Comparison of ENCODE assay signal across 8 mouse cellular contexts in the genomic region with DNA sequence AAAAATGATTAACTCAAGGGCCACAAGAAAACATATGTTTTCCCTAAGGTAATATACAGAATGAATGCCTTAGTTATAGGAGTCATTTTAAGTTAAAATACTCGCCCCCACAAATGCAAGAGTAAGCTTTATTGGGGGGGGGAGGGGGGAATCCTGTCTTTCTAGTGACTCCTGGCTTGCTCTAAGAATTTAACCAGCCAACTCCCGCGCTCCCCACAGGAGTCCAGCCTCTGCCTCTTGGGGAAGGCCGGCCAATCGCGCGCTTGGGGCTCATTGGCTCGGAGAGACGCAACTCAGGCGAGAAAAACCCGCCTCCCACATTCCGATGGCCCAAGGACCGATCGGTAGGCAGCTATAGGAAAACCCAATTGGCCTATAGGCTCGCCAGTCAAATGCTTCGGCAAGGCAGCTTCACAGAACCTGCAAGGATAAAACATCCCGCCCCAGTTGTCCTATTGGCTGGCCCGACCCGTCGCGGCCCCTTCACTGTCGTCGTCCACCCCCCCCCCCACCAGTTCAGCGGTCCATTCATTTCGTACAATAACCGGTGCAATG. TPM values are rescaled to one million over a fixed set of nuclear protein-coding genes. Genes with fewer than 3 reads are reported as not detected.
DNase-seq lines count a peak whose midpoint lies in the region; ATAC-seq and TF ChIP-seq lines count a peak whose summit lies in the region.

No protein-coding gene starts in this region.

- ATAC-seq in forebrain, embryonic 11.5 days (replicated peaks; ENCODE audit: low FRiP score) = peak; percentile 90
- peak; percentile 85 for ATAC-seq in heart, embryonic 16.5 days (replicated peaks; ENCODE audit: extremely low read depth, insufficient read depth, low FRiP score)
- peak; percentile 86 for ATAC-seq in liver, embryonic 14.5 days (ENCODE audit: insufficient read depth)
- peak; percentile 90 for ATAC-seq in neural tube, embryonic 11.5 days (ENCODE audit: insufficient read depth, low FRiP score, low TSS enrichment)
- ATAC-seq in stomach, embryonic 16.5 days (ENCODE audit: insufficient read depth, low FRiP score) = peak; percentile 92

- H3K4me2 ChIP-seq in forebrain, embryonic 11.5 days (ENCODE audit: low read depth, low read length, severe bottlenecking) = peak overlapping the region; percentile 58
- peak overlapping the region; percentile 67 for H3K4me2 ChIP-seq in heart, embryonic 16.5 days (ENCODE audit: low read depth, low read length)
- H3K4me2 ChIP-seq in liver, embryonic 14.5 days (ENCODE audit: low read depth) = peak overlapping the region; percentile 71
- peak overlapping the region; percentile 44 for H3K4me2 ChIP-seq in neural tube, embryonic 11.5 days (ENCODE audit: low read depth)
- H3K4me2 ChIP-seq in stomach, embryonic 16.5 days (ENCODE audit: low read depth, low read length) = peak overlapping the region; percentile 66

- TF ChIP-seq CTCF in ES-Bruce4 (IDR thresholded peaks at IDR 0.05; ENCODE audit: low read depth, low read length) = no peak
- TF ChIP-seq CTCF in liver, embryonic 14.5 days (IDR thresholded peaks at IDR 0.05; ENCODE audit: low read depth) = no peak

- TF ChIP-seq EP300 in ES-Bruce4 (IDR thresholded peaks at IDR 0.05; ENCODE audit: insufficient read depth, low read depth, low read length) = no peak
- peak; percentile 36; the same call in 1 of the 2 replicates for TF ChIP-seq EP300 in liver, embryonic 14.5 days (IDR thresholded peaks at IDR 0.05; ENCODE audit: low read depth)

- TF ChIP-seq POLR2A in ES-Bruce4 (IDR thresholded peaks at IDR 0.05; ENCODE audit: insufficient read depth, low read length) = no peak

- H3K4me3 ChIP-seq in ES-Bruce4 (ENCODE audit: low read depth, low read length) = peak overlapping the region; percentile 84
- H3K4me3 ChIP-seq in forebrain, embryonic 11.5 days (ENCODE audit: low read depth, low read length) = peak overlapping the region; percentile 78
- H3K4me3 ChIP-seq in heart, embryonic 16.5 days (ENCODE audit: low read length) = peak overlapping the region; percentile 75
- H3K4me3 ChIP-seq in liver, embryonic 14.5 days (ENCODE audit: insufficient read depth in 1 of 2, low read depth in 2 of 2, low read length in 2 of 2) = peak overlapping the region; percentile 82 to 90
- peak overlapping the region; percentile 66 for H3K4me3 ChIP-seq in neural tube, embryonic 11.5 days (ENCODE audit: low read depth, low read length)
- peak overlapping the region; percentile 66 for H3K4me3 ChIP-seq in stomach, embryonic 16.5 days (replicated peaks; ENCODE audit: low read length)

- peaks cover 36% of the 10 kb centered on the region for H3K36me3 ChIP-seq in ES-Bruce4 (ENCODE audit: control insufficient read depth, insufficient read depth, low read length, poor library complexity, severe bottlenecking)
- peaks cover 23% of the 10 kb centered on the region; the same call in 1 of the 2 replicates for H3K36me3 ChIP-seq in forebrain, embryonic 11.5 days (ENCODE audit: control insufficient read depth, insufficient read depth, low read length)
- H3K36me3 ChIP-seq in heart, embryonic 16.5 days (ENCODE audit: control insufficient read depth, insufficient read depth) = peaks cover 32% of the 10 kb centered on the region
- H3K36me3 ChIP-seq in liver, embryonic 14.5 days (replicated peaks; ENCODE audit: control insufficient read depth, insufficient read depth, low read depth) = peaks cover 52% of the 10 kb centered on the region
- H3K36me3 ChIP-seq in neural tube, embryonic 11.5 days (ENCODE audit: control insufficient read depth, insufficient read depth, low read length) = peaks cover 9% of the 10 kb centered on the region
- peaks cover 19% of the 10 kb centered on the region for H3K36me3 ChIP-seq in stomach, embryonic 16.5 days (ENCODE audit: control insufficient read depth, insufficient read depth, low read length)

- H3K27me3 ChIP-seq in ES-Bruce4 (ENCODE audit: control insufficient read depth, insufficient read depth, low read length, poor library complexity, severe bottlenecking) = no peaks in the 10 kb centered on the region
- H3K27me3 ChIP-seq in forebrain, embryonic 11.5 days (ENCODE audit: control insufficient read depth, insufficient read depth, low read length) = no peaks in the 10 kb centered on the region
- H3K27me3 ChIP-seq in heart, embryonic 16.5 days (ENCODE audit: control insufficient read depth, insufficient read depth, low read length) = no peaks in the 10 kb centered on the region
- H3K27me3 ChIP-seq in liver, embryonic 14.5 days (ENCODE audit: control insufficient read depth, insufficient read depth, low read length) = no peaks in the 10 kb centered on the region
- H3K27me3 ChIP-seq in neural tube, embryonic 11.5 days (ENCODE audit: control insufficient read depth, insufficient read depth, low read length) = no peaks in the 10 kb centered on the region
- H3K27me3 ChIP-seq in stomach, embryonic 16.5 days (ENCODE audit: control insufficient read depth, insufficient read depth, low read length) = no peaks in the 10 kb centered on the region

- no peaks in the 10 kb centered on the region for H3K4me1 ChIP-seq in ES-Bruce4 (ENCODE audit: control insufficient read depth, insufficient read depth, low read length)
- H3K4me1 ChIP-seq in forebrain, embryonic 11.5 days (replicated peaks; ENCODE audit: control insufficient read depth, insufficient read depth, low read length) = peaks cover 11% of the 10 kb centered on the region; the same call in 1 of the 2 replicates
- peaks cover 30% of the 10 kb centered on the region for H3K4me1 ChIP-seq in heart, embryonic 16.5 days (ENCODE audit: control insufficient read depth, insufficient read depth, low read length)
- peaks cover 4 to 15% of the 10 kb centered on the region in 2 experiments; a peak in 3 of 4 replicates for H3K4me1 ChIP-seq in liver, embryonic 14.5 days (replicated peaks; ENCODE audit: control insufficient read depth in 2 of 2, insufficient read depth in 2 of 2, low read length in 1 of 2)
- H3K4me1 ChIP-seq in neural tube, embryonic 11.5 days (ENCODE audit: control insufficient read depth, insufficient read depth, low read length) = peaks cover 19% of the 10 kb centered on the region
- peaks cover 23% of the 10 kb centered on the region for H3K4me1 ChIP-seq in stomach, embryonic 16.5 days (ENCODE audit: control insufficient read depth, insufficient read depth, low read length)

- WGBS in forebrain, embryonic 11.5 days = under 1% methylated on average over 26 of the region's 26 CpGs
- 0% methylated on average over 26 of the region's 26 CpGs for WGBS in heart, embryonic 16.5 days
- under 1% methylated on average over 26 of the region's 26 CpGs for WGBS in liver, embryonic 14.5 days (ENCODE audit: insufficient replicate concordance)
- under 1% methylated on average over 26 of the region's 26 CpGs for WGBS in neural tube, embryonic 11.5 days
- under 1% methylated on average over 26 of the region's 26 CpGs for WGBS in stomach, embryonic 16.5 days

- DNase-seq in c-Kit-positive CD71-positive TER-119-positive erythroid progenitor cells, embryonic 14.5 days (ENCODE audit: low spot score) = peak; percentile 98
- DNase-seq in forebrain, embryonic 11.5 days (ENCODE audit: low spot score) = peak; percentile 96
- peak; percentile 95 to 98 for DNase-seq in kidney, postnatal 36 days
- DNase-seq in liver, embryonic 14.5 days (ENCODE audit: low read depth in 3 of 3, low spot score in 3 of 3) = peak; percentile 98 to 99 (median 98)
- peak; percentile 95 for DNase-seq in neural tube, embryonic 11.5 days (ENCODE audit: low spot score)

- no peaks in the 10 kb centered on the region for H3K9me3 ChIP-seq in ES-Bruce4 (replicated peaks; ENCODE audit: control insufficient read depth, insufficient read depth, low read length, poor library complexity, severe bottlenecking)
- no peaks in the 10 kb centered on the region for H3K9me3 ChIP-seq in forebrain, embryonic 11.5 days (ENCODE audit: control insufficient read depth, low read length)
- no peaks in the 10 kb centered on the region for H3K9me3 ChIP-seq in heart, embryonic 16.5 days (replicated peaks; ENCODE audit: control insufficient read depth, low read length)
- H3K9me3 ChIP-seq in liver, embryonic 14.5 days (ENCODE audit: control insufficient read depth, low read length) = no peaks in the 10 kb centered on the region
- H3K9me3 ChIP-seq in neural tube, embryonic 11.5 days (ENCODE audit: control insufficient read depth, low read length) = no peaks in the 10 kb centered on the region
- H3K9me3 ChIP-seq in stomach, embryonic 16.5 days (replicated peaks; ENCODE audit: control insufficient read depth, low read length) = no peaks in the 10 kb centered on the region

- H3K27ac ChIP-seq in ES-Bruce4 (ENCODE audit: insufficient read depth, low read length) = peak overlapping the region; percentile 56
- H3K27ac ChIP-seq in forebrain, embryonic 11.5 days (ENCODE audit: low read depth, low read length) = peak overlapping the region; percentile 96
- peak overlapping the region; percentile 98 for H3K27ac ChIP-seq in heart, embryonic 16.5 days (ENCODE audit: low read length)
- peak overlapping the region; percentile 90 for H3K27ac ChIP-seq in liver, embryonic 14.5 days
- H3K27ac ChIP-seq in neural tube, embryonic 11.5 days (ENCODE audit: low read depth, low read length) = peak overlapping the region; percentile 90
- peak overlapping the region; percentile 94 for H3K27ac ChIP-seq in stomach, embryonic 16.5 days (ENCODE audit: low read length)

- peak overlapping the region; percentile 74 for H3K9ac ChIP-seq in ES-Bruce4 (ENCODE audit: low read depth, poor library complexity, severe bottlenecking)
- H3K9ac ChIP-seq in forebrain, embryonic 11.5 days (ENCODE audit: low read length) = peak overlapping the region; percentile 95
- H3K9ac ChIP-seq in heart, embryonic 16.5 days (ENCODE audit: low read length) = peak overlapping the region; percentile 80
- H3K9ac ChIP-seq in liver, embryonic 14.5 days (replicated peaks) = peak overlapping the region; percentile 80
- H3K9ac ChIP-seq in neural tube, embryonic 11.5 days (ENCODE audit: low read length) = peak overlapping the region; percentile 86
- H3K9ac ChIP-seq in stomach, embryonic 16.5 days (ENCODE audit: low read length) = peak overlapping the region; percentile 63

RNA-seq across cellular contexts. Expression of a gene that starts 0.4 kb away (rescaled TPM):
- polyA plus RNA-seq in ES-Bruce4 (2011; ENCODE audit: insufficient read depth, insufficient read length, low read depth, missing spikeins) = 317 and 328 TPM in 2 replicates
- 214 and 221 TPM in 2 replicates for polyA plus RNA-seq in forebrain, embryonic 11.5 days (2014; fragmentation: Nextera tagmentation; extraction: Ambion mirVana)
- 70.4 and 81.2 TPM in 2 replicates for polyA plus RNA-seq in heart, embryonic 16.5 days (2015; fragmentation: Nextera tagmentation; extraction: Ambion mirVana)
- 27.8 and 32.4 TPM in 2 replicates for polyA plus RNA-seq in liver, embryonic 14.5 days (2012; rRNA removed)
- polyA plus RNA-seq in liver, embryonic 14.5 days (2014; fragmentation: Nextera tagmentation; extraction: Ambion mirVana) = 54.4 and 57.1 TPM in 2 replicates
- polyA plus RNA-seq in neural tube, embryonic 11.5 days (2014; fragmentation: Nextera tagmentation; extraction: Ambion mirVana) = 187 and 189 TPM in 2 replicates
- 88.3 and 91.8 TPM in 2 replicates for polyA plus RNA-seq in stomach, embryonic 16.5 days (2015; fragmentation: Nextera tagmentation; extraction: Ambion mirVana)

RNA-seq across cellular contexts. Expression of a gene that starts 1.0 kb away (rescaled TPM):
- 1,629 and 1,787 TPM in 2 replicates for polyA plus RNA-seq in ES-Bruce4 (2011; ENCODE audit: insufficient read depth, insufficient read length, low read depth, missing spikeins)
- polyA plus RNA-seq in forebrain, embryonic 11.5 days (2014; fragmentation: Nextera tagmentation; extraction: Ambion mirVana) = 1,395 and 1,473 TPM in 2 replicates
- polyA plus RNA-seq in heart, embryonic 16.5 days (2015; fragmentation: Nextera tagmentation; extraction: Ambion mirVana) = 344 and 353 TPM in 2 replicates
- polyA plus RNA-seq in liver, embryonic 14.5 days (2012; rRNA removed) = 329 and 510 TPM in 2 replicates
- polyA plus RNA-seq in liver, embryonic 14.5 days (2014; fragmentation: Nextera tagmentation; extraction: Ambion mirVana) = 240 and 270 TPM in 2 replicates
- 1,373 and 1,392 TPM in 2 replicates for polyA plus RNA-seq in neural tube, embryonic 11.5 days (2014; fragmentation: Nextera tagmentation; extraction: Ambion mirVana)
- 525 and 529 TPM in 2 replicates for polyA plus RNA-seq in stomach, embryonic 16.5 days (2015; fragmentation: Nextera tagmentation; extraction: Ambion mirVana)

RNA-seq across cellular contexts. Expression of a gene that starts 19.0 kb away (rescaled TPM):
- not detected in 2 replicates for polyA plus RNA-seq in ES-Bruce4 (2011; ENCODE audit: insufficient read depth, insufficient read length, low read depth, missing spikeins)
- polyA plus RNA-seq in forebrain, embryonic 11.5 days (2014; fragmentation: Nextera tagmentation; extraction: Ambion mirVana) = 6.6 and 7.6 TPM in 2 replicates
- polyA plus RNA-seq in heart, embryonic 16.5 days (2015; fragmentation: Nextera tagmentation; extraction: Ambion mirVana) = 3.3 and 3.9 TPM in 2 replicates
- polyA plus RNA-seq in liver, embryonic 14.5 days (2012; rRNA removed) = 178 and 222 TPM in 2 replicates
- 175 and 184 TPM in 2 replicates for polyA plus RNA-seq in liver, embryonic 14.5 days (2014; fragmentation: Nextera tagmentation; extraction: Ambion mirVana)
- polyA plus RNA-seq in neural tube, embryonic 11.5 days (2014; fragmentation: Nextera tagmentation; extraction: Ambion mirVana) = 6.5 and 7.3 TPM in 2 replicates
- polyA plus RNA-seq in stomach, embryonic 16.5 days (2015; fragmentation: Nextera tagmentation; extraction: Ambion mirVana) = 8.7 and 11.1 TPM in 2 replicates

RNA-seq across cellular contexts. Expression of a gene that starts 33.3 kb away (rescaled TPM):
- 140 and 145 TPM in 2 replicates for polyA plus RNA-seq in ES-Bruce4 (2011; ENCODE audit: insufficient read depth, insufficient read length, low read depth, missing spikeins)
- polyA plus RNA-seq in forebrain, embryonic 11.5 days (2014; fragmentation: Nextera tagmentation; extraction: Ambion mirVana) = 265 TPM in 2 replicates
- polyA plus RNA-seq in heart, embryonic 16.5 days (2015; fragmentation: Nextera tagmentation; extraction: Ambion mirVana) = 155 and 161 TPM in 2 replicates
- 118 and 133 TPM in 2 replicates for polyA plus RNA-seq in liver, embryonic 14.5 days (2012; rRNA removed)
- polyA plus RNA-seq in liver, embryonic 14.5 days (2014; fragmentation: Nextera tagmentation; extraction: Ambion mirVana) = 205 and 219 TPM in 2 replicates
- polyA plus RNA-seq in neural tube, embryonic 11.5 days (2014; fragmentation: Nextera tagmentation; extraction: Ambion mirVana) = 307 and 317 TPM in 2 replicates
- 265 and 272 TPM in 2 replicates for polyA plus RNA-seq in stomach, embryonic 16.5 days (2015; fragmentation: Nextera tagmentation; extraction: Ambion mirVana)

Comparison
In these comparisons a context has a peak if more than half of its experiments do, and no peak if none do; other contexts are left out.
1. Peak in every context shown above with its lines: DNase-seq, ATAC-seq, H3K4me3 ChIP-seq and H3K27ac ChIP-seq.
2. RNA of a gene that starts 19.0 kb away (polyA plus RNA-seq): 175 to 222 TPM in liver, embryonic 14.5 days; 8.7 to 11.1 TPM in stomach, embryonic 16.5 days, 6.6 to 7.6 TPM in forebrain, embryonic 11.5 days, 6.5 to 7.3 TPM in neural tube, embryonic 11.5 days, 3.3 to 3.9 TPM in heart, embryonic 16.5 days and not detected in ES-Bruce4; every median in the first group is over 10 times any median in the second.